Mouse (Mus musculus) kidney, adult 9 months (tissue): ENCODE data around the gene AI182371.
A peak's percentile ranks its signal among the peaks of the same experiment; 100 is the strongest.

Experiments used
- DNase-seq: peaks from one replicate; pipeline ENCODE4 v3.0.0; 2022

The AI182371 gene

GRCm38 (mm10) chr2:35067117-35067516, 34.2 kb downstream of the AI182371 start:
- DNase-seq = no peak

GRCm38 (mm10) chr2:35066525-35067082, 34.7 kb downstream of the AI182371 start:
- DNase-seq = no peak

- no peak for DNase-seq
Observed at GRCm38 (mm10) chr2:35063333-35064030, 37.9 kb downstream of the AI182371 start.

- DNase-seq = no peak
Observed at GRCm38 (mm10) chr2:35061338-35061737, 40.0 kb downstream of the AI182371 start, which contains the start of gene Hc. Gene Hc (minus strand): TSS chr2:35061438.

GRCm38 (mm10) chr2:35060897-35061296, 40.4 kb downstream of the AI182371 start:
- no peak for DNase-seq

GRCm38 (mm10) chr2:35060256-35060655, 41.1 kb downstream of the AI182371 start:
- DNase-seq = no peak

- no peak for DNase-seq
Observed at GRCm38 (mm10) chr2:35058325-35058724, 43.0 kb downstream of the AI182371 start.

- no peak for DNase-seq
Observed at GRCm38 (mm10) chr2:35057243-35057642, 44.1 kb downstream of the AI182371 start.

GRCm38 (mm10) chr2:35048851-35049250, 52.5 kb downstream of the AI182371 start:
- DNase-seq = peak; percentile 61

- DNase-seq = peak; percentile 50
Observed at GRCm38 (mm10) chr2:35044956-35045355, 56.4 kb downstream of the AI182371 start.

GRCm38 (mm10) chr2:35038580-35039375, 62.6 kb downstream of the AI182371 start:
- DNase-seq = no peak
